Mouse (Mus musculus) neural tube, embryonic 14.5 days (tissue): Measurements from ENCODE around the gene Usp48. TPM values are rescaled to one million over a fixed set of nuclear protein-coding genes. Genes with fewer than 3 reads are reported as not detected.

Source experiments
- ATAC-seq: fragments of 200-750 bp; cut with Nextera tagmentation; 2 replicates; pipeline ENCODE4 v1.8.0; 2017; ENCODE audit warnings: low read depth, mild to moderate bottlenecking, moderate TSS enrichment, moderate library complexity
- H3K27ac ChIP-seq: fragments of 300-500 bp; sonication (generic); 2 replicates; pipeline ENCODE4 v1.5.1; 2014; ENCODE audit warnings: low read depth, mild to moderate bottlenecking, control low read depth, low read length, moderate library complexity, mixed read lengths
- H3K27me3 ChIP-seq: fragments of 300-500 bp; sonication (generic); 2 replicates; pipeline ENCODE4 v1.6.1; 2014; ENCODE audit warnings: low read length; ENCODE audit not compliant: control insufficient read depth, insufficient read depth
- H3K36me3 ChIP-seq: fragments of 300-500 bp; sonication (generic); 2 replicates; pipeline ENCODE4 v1.6.1; 2014; ENCODE audit warnings: low read length, mixed read lengths; ENCODE audit not compliant: control insufficient read depth, insufficient read depth
- H3K4me1 ChIP-seq: fragments of 300-500 bp; sonication (generic); 2 replicates; pipeline ENCODE4 v1.6.1; 2014; ENCODE audit warnings: low read length; ENCODE audit not compliant: control insufficient read depth, insufficient read depth
- H3K4me2 ChIP-seq: fragments of 300-500 bp; sonication (generic); 2 replicates; pipeline ENCODE4 v1.6.1; 2014; ENCODE audit warnings: mild to moderate bottlenecking, low read depth, low read length, control low read depth
- H3K4me3 ChIP-seq: fragments of 300-500 bp; sonication (generic); 2 replicates; pipeline ENCODE4 v1.5.1; 2014; ENCODE audit warnings: low read depth, low read length, control low read depth, mixed read lengths
- H3K9ac ChIP-seq: fragments of 300-500 bp; sonication (generic); replicated peaks from 2 replicates; pipeline ENCODE4 v1.6.1; 2014; ENCODE audit warnings: low read depth, mild to moderate bottlenecking, control low read depth, low read length, mixed read lengths
- H3K9me3 ChIP-seq: fragments of 300-500 bp; sonication (generic); 2 replicates; pipeline ENCODE4 v1.6.1; 2016; ENCODE audit warnings: low read length; ENCODE audit not compliant: control insufficient read depth
- WGBS: fragments of 180-500 bp; shearing (Covaris S2); extraction: QIAGEN DNeasy Blood & Tissue Kit; methylation state at CpG from one replicate; pipeline ENCODE4 v1.1.7; 2014; 5-methylcytosine and 5-hydroxymethylcytosine counted together
- polyA plus RNA-seq: library from polyadenylated mRNA; unstranded; fragments of >200 nt; fragmentation: Nextera tagmentation; extraction: Ambion mirVana; gene quantifications from 2 replicates; pipeline ENCODE4 v1.2.1, GENCODE M21; 2014

The Usp48 gene
- polyA plus RNA-seq, 1 experiment from 2014 or later, result 81.9 TPM

- peaks cover 8% of the 10 kb centered on the region for H3K4me1 ChIP-seq
- WGBS, result 80% methylated on average over 4 of the region's 4 CpGs
- no peak overlapping the region for H3K27ac ChIP-seq
- H3K27me3 ChIP-seq, result peaks cover 5% of the 10 kb centered on the region; the same call in 1 of the 2 replicates
- H3K36me3 ChIP-seq, result no peaks in the 10 kb centered on the region
- H3K4me2 ChIP-seq, result no peak overlapping the region
- no peaks in the 10 kb centered on the region for H3K9me3 ChIP-seq
- no peak overlapping the region for H3K9ac ChIP-seq
- ATAC-seq, result no peak
- H3K4me3 ChIP-seq, result no peak overlapping the region
Observed at GRCm38 (mm10) chr4:137663491-137663890, 69.9 kb downstream of the Usp48 start.

GRCm38 (mm10) chr4:137664433-137664979, 71.0 kb downstream of the Usp48 start, which contains the start of gene Rap1gap:
TSS of gene Rap1gap (plus strand) at chr4:137664726.
- peaks cover 8% of the 10 kb centered on the region for H3K4me1 ChIP-seq
- WGBS, result 0% methylated on average over 28 of the region's 44 CpGs
- no peak within 1 kb of the TSS for H3K27ac ChIP-seq

GRCm38 (mm10) chr4:137664980-137665675, 71.6 kb downstream of the Usp48 start:
- WGBS, result 12% methylated on average over 15 of the region's 15 CpGs
- H3K27me3 ChIP-seq, result peaks cover 5% of the 10 kb centered on the region; the same call in 1 of the 2 replicates
- peak overlapping the region; percentile 65 for H3K4me3 ChIP-seq
- no peaks in the 10 kb centered on the region for H3K36me3 ChIP-seq
- no peak overlapping the region for H3K27ac ChIP-seq
- peak overlapping the region; percentile 85 for H3K9ac ChIP-seq
- ATAC-seq, result peak; percentile 50
- H3K9me3 ChIP-seq, result no peaks in the 10 kb centered on the region
- peak overlapping the region; percentile 80 for H3K4me2 ChIP-seq
- H3K4me1 ChIP-seq, result peaks cover 8% of the 10 kb centered on the region

More at GRCm38 (mm10) chr4:137664433-137664979, 71.0 kb downstream of the Usp48 start, which contains the start of gene Rap1gap:
- peaks cover 5% of the 10 kb centered on the region; the same call in 1 of the 2 replicates for H3K27me3 ChIP-seq
- H3K9me3 ChIP-seq, result no peaks in the 10 kb centered on the region
- H3K9ac ChIP-seq, result peak within 1 kb of the TSS; percentile 85
- peak within 1 kb of the TSS; percentile 65 for H3K4me3 ChIP-seq
- peak within 1 kb of the TSS; percentile 80 for H3K4me2 ChIP-seq
- ATAC-seq, result peak; percentile 47
- H3K36me3 ChIP-seq, result no peaks in the 10 kb centered on the region

- Histone ChIP-seq H3K27ac (no peak overlapping the region), H3K4me2 (peak overlapping the region; percentile 80), H3K36me3 (no peaks in the 10 kb centered on the region), H3K9me3 (no peaks in the 10 kb centered on the region), H3K27me3 (peaks cover 5% of the 10 kb centered on the region; the same call in 1 of the 2 replicates), H3K4me3 (no peak overlapping the region; the same call in 1 of the 2 replicates), H3K4me1 (peaks cover 8% of the 10 kb centered on the region), H3K9ac (peak overlapping the region; percentile 85)
- ATAC-seq, result no peak
- 93% methylated on average over 5 of the region's 5 CpGs for WGBS
Observed at GRCm38 (mm10) chr4:137665791-137666190, 72.2 kb downstream of the Usp48 start.

- Histone ChIP-seq H3K4me2 (no peak overlapping the region), H3K4me1 (peaks cover 8% of the 10 kb centered on the region), H3K9ac (no peak overlapping the region), H3K27ac (no peak overlapping the region), H3K9me3 (no peaks in the 10 kb centered on the region), H3K4me3 (no peak overlapping the region), H3K36me3 (no peaks in the 10 kb centered on the region), H3K27me3 (peaks cover 5% of the 10 kb centered on the region; the same call in 1 of the 2 replicates)
- WGBS, result 67% methylated on average over 5 of the region's 5 CpGs
- ATAC-seq, result no peak
Observed at GRCm38 (mm10) chr4:137666283-137666957, 72.9 kb downstream of the Usp48 start.

- no peak overlapping the region for H3K4me3 ChIP-seq
- no peak overlapping the region for H3K4me2 ChIP-seq
- no peaks in the 10 kb centered on the region for H3K9me3 ChIP-seq
- no peak overlapping the region for H3K9ac ChIP-seq
- WGBS, result 72% methylated on average over 8 of the region's 8 CpGs
- H3K27me3 ChIP-seq, result peaks cover 5% of the 10 kb centered on the region; the same call in 1 of the 2 replicates
- no peak overlapping the region for H3K27ac ChIP-seq
- no peak for ATAC-seq
- H3K4me1 ChIP-seq, result peaks cover 8% of the 10 kb centered on the region
- H3K36me3 ChIP-seq, result no peaks in the 10 kb centered on the region
Observed at GRCm38 (mm10) chr4:137666958-137667345, 73.4 kb downstream of the Usp48 start.

- Histone ChIP-seq H3K27me3 (peaks cover 5% of the 10 kb centered on the region; the same call in 1 of the 2 replicates), H3K4me2 (no peak overlapping the region), H3K36me3 (no peaks in the 10 kb centered on the region), H3K9me3 (no peaks in the 10 kb centered on the region), H3K4me1 (peaks cover 8% of the 10 kb centered on the region), H3K27ac (no peak overlapping the region), H3K9ac (no peak overlapping the region), H3K4me3 (no peak overlapping the region)
- whole genome bisulfite sequencing, result 71% methylated on average over 5 of the region's 5 CpGs
- no peak for ATAC-seq
Observed at GRCm38 (mm10) chr4:137667747-137668146, 74.2 kb downstream of the Usp48 start.

- H3K27me3 ChIP-seq, result no peaks in the 10 kb centered on the region; the same call in 1 of the 2 replicates
- H3K4me1 ChIP-seq, result 0 out of 2 replicates have a peak, but pooled peaks cover 2% of the 10 kb centered on the region
- H3K9ac ChIP-seq, result no peak overlapping the region
- H3K27ac ChIP-seq, result no peak overlapping the region
- WGBS, result 72% methylated on average over 13 of the region's 13 CpGs
- no peak for ATAC-seq
- no peak overlapping the region for H3K4me3 ChIP-seq
- H3K4me2 ChIP-seq, result no peak overlapping the region
- no peaks in the 10 kb centered on the region for H3K36me3 ChIP-seq
- H3K9me3 ChIP-seq, result no peaks in the 10 kb centered on the region
Observed at GRCm38 (mm10) chr4:137671711-137672500, 78.4 kb downstream of the Usp48 start.
